Mouse (Mus musculus): ENCODE data around the gene Gm3532. TPM values are rescaled to one million over a fixed set of nuclear protein-coding genes. Genes with fewer than 3 reads are reported as not detected.
"Not testable (repeated sequence)": the region's sequence is repeated elsewhere in the genome, so short reads cannot be mapped to it uniquely, and the experiment has no call there.

Gene Gm3532
- polyA plus RNA-seq (2015; fragmentation: Nextera tagmentation; extraction: Ambion mirVana): not detected in 2 replicates

GRCm38 (mm10) chr14:5538196-5538595 is at the start of gene Gm3532:
Gene Gm3532, plus strand, starts transcription at chr14:5538496.
- not testable (repeated sequence) for H3K27me3 ChIP-seq (ENCODE audit: control insufficient read depth, insufficient read depth, low read depth, low read length); H3K9me3 ChIP-seq (replicated peaks; ENCODE audit: control insufficient read depth, low read length); H3K27ac ChIP-seq (ENCODE audit: low read length); ATAC-seq (ENCODE audit: low read depth); H3K4me1 ChIP-seq (ENCODE audit: control insufficient read depth, low read depth, low read length); H3K36me3 ChIP-seq (ENCODE audit: control insufficient read depth, insufficient read depth); H3K9ac ChIP-seq (ENCODE audit: low read depth, low read length); H3K4me3 ChIP-seq (ENCODE audit: low read depth, low read length); H3K4me2 ChIP-seq (ENCODE audit: low read depth, low read length)
- WGBS (ENCODE audit: insufficient replicate concordance): no CpG with 5 or more reads among the region's 2 CpGs

- not testable (repeated sequence) for H3K27me3 ChIP-seq (ENCODE audit: control insufficient read depth, insufficient read depth, low read depth, low read length); H3K4me3 ChIP-seq (ENCODE audit: low read depth, low read length); H3K27ac ChIP-seq (ENCODE audit: low read length); ATAC-seq (ENCODE audit: low read depth); H3K9ac ChIP-seq (ENCODE audit: low read depth, low read length); H3K4me2 ChIP-seq (ENCODE audit: low read depth, low read length); H3K4me1 ChIP-seq (ENCODE audit: control insufficient read depth, low read depth, low read length); H3K36me3 ChIP-seq (ENCODE audit: control insufficient read depth, insufficient read depth); H3K9me3 ChIP-seq (replicated peaks; ENCODE audit: control insufficient read depth, low read length)
- no CpG with 5 or more reads among the region's 35 CpGs for WGBS (ENCODE audit: insufficient replicate concordance)
Measured at GRCm38 (mm10) chr14:5501374-5501773, 36.9 kb upstream of the Gm3532 start, which contains the start of gene Gm3488. Gene Gm3488, plus strand, starts transcription at chr14:5501674.

Other genes with a start within 250 kb of the Gm3532 start
- gene Gm3542, start 203.6 kb upstream of the Gm3532 start, polyA plus RNA-seq (2015; fragmentation: Nextera tagmentation; extraction: Ambion mirVana): not detected in 2 replicates
- gene Gm3500, start 149.4 kb upstream of the Gm3532 start, polyA plus RNA-seq (2015; fragmentation: Nextera tagmentation; extraction: Ambion mirVana): not detected in 2 replicates
- not detected in 2 replicates for gene Gm3194, start 83.0 kb upstream of the Gm3532 start, polyA plus RNA-seq (2015; fragmentation: Nextera tagmentation; extraction: Ambion mirVana)
- gene Gm8246, start 60.7 kb upstream of the Gm3532 start, polyA plus RNA-seq (2015; fragmentation: Nextera tagmentation; extraction: Ambion mirVana): not detected in 2 replicates
- not detected in 2 replicates for gene Gm3187, start 54.3 kb upstream of the Gm3532 start, polyA plus RNA-seq (2015; fragmentation: Nextera tagmentation; extraction: Ambion mirVana)
- not detected in 2 replicates for gene Gm3488, start 36.8 kb upstream of the Gm3532 start, polyA plus RNA-seq (2015; fragmentation: Nextera tagmentation; extraction: Ambion mirVana)
- not detected in 2 replicates for gene Gm8265, start 94.5 kb downstream of the Gm3532 start, polyA plus RNA-seq (2015; fragmentation: Nextera tagmentation; extraction: Ambion mirVana)
- gene Gm9603, start 149.0 kb downstream of the Gm3532 start, polyA plus RNA-seq (2015; fragmentation: Nextera tagmentation; extraction: Ambion mirVana): not detected in 2 replicates
- gene Gm3373, start 203.1 kb downstream of the Gm3532 start, polyA plus RNA-seq (2015; fragmentation: Nextera tagmentation; extraction: Ambion mirVana): not detected in 2 replicates